Comparison of ENCODE assay signal across 9 mouse cellular contexts in genomic region chr6:127337398-127337871, GRCm38 (mm10).
DNase-seq lines count a peak whose midpoint lies in the region; ATAC-seq lines count a peak whose summit lies in the region.
"Had no signal": no experiment of that assay in that cellular context is flagged by ENCODE, and none has a peak within 500 bp of the region (broad histone marks: within the 10 kb centered on the region; RNA-seq: fewer than 3 reads in every experiment).

No protein-coding gene starts in this region.

- 46% methylated on average over 15 of the region's 15 CpGs for WGBS in intestine, embryonic 15.5 days
- WGBS in neural tube, embryonic 15.5 days, result 7% methylated on average over 15 of the region's 15 CpGs

- peaks cover 5% of the 10 kb centered on the region for H3K27me3 ChIP-seq in megakaryocyte, embryonic 14.5 days (replicated peaks)
- no peaks in the 10 kb centered on the region for H3K27me3 ChIP-seq in intestine, embryonic 15.5 days (replicated peaks)
- 0 out of 2 replicates have a peak, but pooled peaks cover 3% of the 10 kb centered on the region for H3K27me3 ChIP-seq in neural tube, embryonic 15.5 days (replicated peaks)

- H3K4me3 ChIP-seq in megakaryocyte, embryonic 14.5 days (replicated peaks), result peak overlapping the region; percentile 76
- H3K4me3 ChIP-seq in intestine, embryonic 15.5 days (replicated peaks), result no peak overlapping the region
- H3K4me3 ChIP-seq in neural tube, embryonic 15.5 days (replicated peaks), result no peak overlapping the region

- H3K9ac ChIP-seq in intestine, embryonic 15.5 days, result no peak overlapping the region; the same call in 1 of the 2 replicates
- H3K9ac ChIP-seq in neural tube, embryonic 15.5 days (replicated peaks), result no peak overlapping the region

- H3K9me3 ChIP-seq in megakaryocyte, embryonic 14.5 days, result no peaks in the 10 kb centered on the region
- no peaks in the 10 kb centered on the region for H3K9me3 ChIP-seq in intestine, embryonic 15.5 days
- H3K9me3 ChIP-seq in neural tube, embryonic 15.5 days (replicated peaks), result no peaks in the 10 kb centered on the region

- H3K36me3 ChIP-seq in megakaryocyte, embryonic 14.5 days (replicated peaks; ENCODE audit: low read length), result no peaks in the 10 kb centered on the region
- no peaks in the 10 kb centered on the region for H3K36me3 ChIP-seq in intestine, embryonic 15.5 days
- no peaks in the 10 kb centered on the region for H3K36me3 ChIP-seq in neural tube, embryonic 15.5 days

- H3K4me1 ChIP-seq in megakaryocyte, embryonic 14.5 days, result peaks cover 68% of the 10 kb centered on the region
- H3K4me1 ChIP-seq in intestine, embryonic 15.5 days (replicated peaks), result peaks cover 36% of the 10 kb centered on the region
- peaks cover 33% of the 10 kb centered on the region for H3K4me1 ChIP-seq in neural tube, embryonic 15.5 days

- ATAC-seq in megakaryocyte, adult 5-6 weeks (ENCODE audit: poor library complexity, severe bottlenecking), result no peak
- ATAC-seq in intestine, embryonic 15.5 days, result no peak
- ATAC-seq in neural tube, embryonic 15.5 days (ENCODE audit: low FRiP score), result no peak

- no peak overlapping the region for H3K4me2 ChIP-seq in intestine, embryonic 15.5 days (replicated peaks)
- peak overlapping the region; percentile 19; the same call in 1 of the 2 replicates for H3K4me2 ChIP-seq in neural tube, embryonic 15.5 days

- peak overlapping the region; percentile 24; the same call in 1 of the 2 replicates for H3K27ac ChIP-seq in intestine, embryonic 15.5 days
- peak overlapping the region; percentile 73 for H3K27ac ChIP-seq in neural tube, embryonic 15.5 days (replicated peaks)

- peak; percentile 38 for DNase-seq in adrenal gland, postnatal 10 days
- no peak for DNase-seq in adrenal gland, postnatal 36 days
- DNase-seq in spleen, adult 18-20 months, result no peak
- DNase-seq in frontal cortex, postnatal 10 days (ENCODE audit: low spot score in 2 of 2), result no peak
- DNase-seq: heart, adult 18-20 months had no signal
